Mouse (Mus musculus): ENCODE results near the gene Mapkap1.

DNA sequence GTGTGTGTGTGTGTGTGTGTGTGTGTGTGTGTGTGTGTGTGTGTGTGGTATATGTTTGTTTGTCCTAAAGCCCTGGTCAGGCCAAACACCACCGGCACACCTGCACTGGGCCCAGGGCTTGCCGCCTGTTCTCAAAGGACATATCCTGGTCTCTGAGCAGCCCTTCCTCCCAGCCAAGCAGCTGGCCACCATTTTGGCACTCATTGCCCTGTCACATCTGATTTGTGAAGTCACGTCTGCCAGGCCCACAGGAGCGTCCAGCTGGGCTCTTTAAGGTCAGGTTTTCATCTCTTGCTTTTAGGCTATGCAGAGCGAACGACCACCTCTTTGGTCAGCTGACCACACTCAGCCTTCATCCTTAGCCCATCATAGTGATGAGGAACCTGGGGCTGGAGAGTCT is 223.9 kb downstream of the Mapkap1 start:
- no peak for TF ChIP-seq GATA1 (IDR thresholded peaks at IDR 0.05; ENCODE audit: low read length)
- TF ChIP-seq TAL1 (IDR thresholded peaks at IDR 0.05; ENCODE audit: low read length): no peak
